ENCODE assay signal across 8 mouse cellular contexts in genomic region chr10:84621826-84622790, GRCm38 (mm10). TPM values are rescaled to one million over a fixed set of nuclear protein-coding genes. Genes with fewer than 3 reads are reported as not detected.
DNase-seq lines count a peak whose midpoint lies in the region; ATAC-seq and TF ChIP-seq lines count a peak whose summit lies in the region.

Gene Polr3b, plus strand, starts transcription at chr10:84622292.

- peaks cover 5% of the 10 kb centered on the region for H3K36me3 ChIP-seq in megakaryocyte, embryonic 14.5 days (replicated peaks; ENCODE audit: low read length)

- ATAC-seq in activated CD4-positive, CD25-positive, alpha-beta regulatory T cell, adult 4 months, result peak; percentile 92

- no peak for TF ChIP-seq CTCF in cortical plate, adult 2 months (IDR thresholded peaks at IDR 0.05; ENCODE audit: extremely low read depth, insufficient read depth, low read length)

- H3K4me1 ChIP-seq in cortical plate, adult 2 months (ENCODE audit: control insufficient read depth, insufficient read depth, low read length), result no peaks in the 10 kb centered on the region; the same call in 1 of the 2 replicates
- H3K4me1 ChIP-seq in megakaryocyte, embryonic 14.5 days, result peaks cover 44% of the 10 kb centered on the region

- DNase-seq in gastrocnemius, adult 8-10 months (ENCODE audit: low spot score in 2 of 2), result peak; percentile 87 to 89
- DNase-seq in hindlimb bud, embryonic 11.5 days (ENCODE audit: extremely low spot score, low read depth, low spot score), result peak; percentile 85
- peak; percentile 93 for DNase-seq in left cerebral cortex, adult 8-10 months (ENCODE audit: low spot score in 2 of 2)
- peak; percentile 96 to 97 for DNase-seq in right cerebral cortex, postnatal 10 days (ENCODE audit: low spot score in 2 of 2)
- DNase-seq in urinary bladder, postnatal 25 days (ENCODE audit: low spot score), result peak; percentile 90

- peak within 1 kb of the TSS; percentile 46 for H3K4me3 ChIP-seq in cortical plate, adult 2 months (ENCODE audit: insufficient read depth, low read length)
- H3K4me3 ChIP-seq in megakaryocyte, embryonic 14.5 days (replicated peaks), result peak within 1 kb of the TSS; percentile 97

- no peaks in the 10 kb centered on the region for H3K9me3 ChIP-seq in megakaryocyte, embryonic 14.5 days

- no peaks in the 10 kb centered on the region for H3K27me3 ChIP-seq in megakaryocyte, embryonic 14.5 days (replicated peaks)

- peak within 1 kb of the TSS; percentile 18; the same call in 1 of the 2 replicates for H3K27ac ChIP-seq in cortical plate, adult 2 months (ENCODE audit: insufficient read depth, low read length)

- peak; percentile 72 for TF ChIP-seq POLR2A in cortical plate, adult 2 months (IDR thresholded peaks at IDR 0.05; ENCODE audit: extremely low read depth, insufficient read depth, low read length)

RNA-seq across cellular contexts. Expression of gene Polr3b, which starts in this region (rescaled TPM):
- polyA plus RNA-seq in activated CD4-positive, CD25-positive, alpha-beta regulatory T cell, adult 4 months (2017; shearing (Covaris generic)), result 10 to 100 TPM; 11.8 to 13.3 TPM
- polyA plus RNA-seq in cortical plate, adult 2 months (2012; rRNA removed), result 7.1 and 7.3 TPM in 2 replicates
- total RNA-seq in gastrocnemius, adult 8-10 months (2022), result 1 to 10 TPM; 8.6 to 9.5 (median 8.7) TPM
- 10 to 100 TPM; 14.2 to 16.4 (median 14.6) TPM for total RNA-seq in left cerebral cortex, adult 8-10 months (2022)
- 3.2 TPM in 1 of 2 replicates, not detected in the other for polyA plus RNA-seq in megakaryocyte, embryonic 14.5 days (2012; ENCODE audit: insufficient read depth, low replicate concordance)

Comparison
In these comparisons a context has a peak if more than half of its experiments do, and no peak if none do; other contexts are left out.
1. Peak in every context shown above with its lines: DNase-seq, ATAC-seq, H3K4me3 ChIP-seq and H3K27ac ChIP-seq.